Mouse (Mus musculus) kidney, embryonic 16.5 days (tissue): ENCODE data around the gene Acot3. TPM values are rescaled to one million over a fixed set of nuclear protein-coding genes. Genes with fewer than 3 reads are reported as not detected.
"Not testable (repeated sequence)": the region's sequence is repeated elsewhere in the genome, so short reads cannot be mapped to it uniquely, and the experiment has no call there.

Source experiments
- ATAC-seq: fragments of 200-750 bp; cut with Nextera tagmentation; 2 replicates; pipeline ENCODE4 v1.8.0; 2017; ENCODE audit warnings: moderate TSS enrichment; ENCODE audit not compliant: low FRiP score, low TSS enrichment
- H3K27ac ChIP-seq: fragments of 300-500 bp; sonication (generic); 2 replicates; pipeline ENCODE4 v1.5.1; 2014; ENCODE audit warnings: low read length
- H3K27me3 ChIP-seq: fragments of 300-500 bp; sonication (generic); 2 replicates; pipeline ENCODE4 v1.6.1; 2014; ENCODE audit warnings: low read length, control low read depth, mixed read lengths; ENCODE audit not compliant: insufficient read depth
- H3K36me3 ChIP-seq: fragments of 300-500 bp; sonication (generic); 2 replicates; pipeline ENCODE4 v1.6.1; 2014; ENCODE audit warnings: low read length, control low read depth, mixed read lengths; ENCODE audit not compliant: insufficient read depth
- H3K4me1 ChIP-seq: fragments of 300-500 bp; sonication (generic); 2 replicates; pipeline ENCODE4 v1.6.1; 2014; ENCODE audit warnings: low read length, control low read depth, mixed read lengths; ENCODE audit not compliant: insufficient read depth
- H3K4me2 ChIP-seq: fragments of 300-500 bp; sonication (generic); replicated peaks from 2 replicates; pipeline ENCODE4 v1.6.1; 2014; ENCODE audit warnings: low read depth, low read length
- H3K4me3 ChIP-seq: fragments of 300-500 bp; sonication (generic); 2 replicates; pipeline ENCODE4 v1.5.1; 2014; ENCODE audit warnings: mild to moderate bottlenecking, low read length
- H3K9ac ChIP-seq: fragments of 300-500 bp; sonication (generic); replicated peaks from 2 replicates; pipeline ENCODE4 v1.6.1; 2014; ENCODE audit warnings: low read length
- H3K9me3 ChIP-seq: fragments of 300-500 bp; sonication (generic); 2 replicates; pipeline ENCODE4 v1.6.1; 2016; ENCODE audit warnings: low read length, control low read depth
- WGBS: fragments of 180-500 bp; shearing (Covaris S2); extraction: QIAGEN DNeasy Blood & Tissue Kit; methylation state at CpG from one replicate; pipeline ENCODE4 v1.1.7; 2014; 5-methylcytosine and 5-hydroxymethylcytosine counted together
- polyA plus RNA-seq: library from polyadenylated mRNA; unstranded; fragments of >200 nt; fragmentation: Nextera tagmentation; extraction: Ambion mirVana; gene quantifications from 2 replicates; pipeline ENCODE4 v1.2.1, GENCODE M21; 2015

Gene Acot3
- polyA plus RNA-seq, 1 experiment from 2014 or later, result 2.6 TPM

DNA sequence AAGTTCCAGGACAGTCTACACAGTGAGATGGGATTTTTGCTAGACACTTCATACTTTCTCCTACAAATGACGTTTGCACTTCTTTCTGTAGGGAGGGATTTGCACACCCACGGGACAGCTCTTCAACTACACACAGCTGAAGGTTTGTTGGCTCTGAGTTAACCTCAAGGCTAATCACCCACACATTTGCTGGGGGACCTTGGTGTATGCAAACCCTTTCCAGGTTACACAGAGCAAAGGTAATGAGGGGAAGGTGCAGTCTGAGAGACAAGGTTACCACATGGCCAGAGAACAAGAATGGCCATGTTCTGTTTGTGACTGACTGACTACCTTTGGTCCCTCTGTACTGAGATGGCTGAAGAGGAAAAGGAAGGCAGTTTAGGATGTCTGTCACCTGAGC is 31.9 kb downstream of the Acot3 start:
- no peak for ATAC-seq
- no peak overlapping the region for H3K9ac ChIP-seq
- no peaks in the 10 kb centered on the region for H3K27me3 ChIP-seq
- H3K9me3 ChIP-seq, result no peaks in the 10 kb centered on the region
- H3K27ac ChIP-seq, result no peak overlapping the region
- no peak overlapping the region for H3K4me3 ChIP-seq
- WGBS, result 91% methylated on average over 2 of the region's 2 CpGs
- no peak overlapping the region for H3K4me2 ChIP-seq
- H3K4me1 ChIP-seq, result no peaks in the 10 kb centered on the region
- H3K36me3 ChIP-seq, result no peaks in the 10 kb centered on the region

GRCm38 (mm10) chr12:84084581-84084980 is 32.6 kb downstream of the Acot3 start:
- Histone ChIP-seq H3K4me1 (no peaks in the 10 kb centered on the region), H3K4me3 (no peak overlapping the region), H3K36me3 (no peaks in the 10 kb centered on the region), H3K9ac (no peak overlapping the region), H3K27me3 (no peaks in the 10 kb centered on the region), H3K4me2 (no peak overlapping the region), H3K27ac (no peak overlapping the region), H3K9me3 (no peaks in the 10 kb centered on the region; the same call in 1 of the 2 replicates)
- WGBS, result 77% methylated on average over 4 of the region's 4 CpGs
- no peak for ATAC-seq

GRCm38 (mm10) chr12:84094666-84095065 is 42.7 kb downstream of the Acot3 start:
- not testable (repeated sequence) for H3K4me1 ChIP-seq, H3K4me3 ChIP-seq, H3K27ac ChIP-seq, ATAC-seq, H3K4me2 ChIP-seq, H3K9ac ChIP-seq, H3K27me3 ChIP-seq, H3K36me3 ChIP-seq
- WGBS, result 87% methylated on average over 5 of the region's 5 CpGs
- H3K9me3 ChIP-seq, result peaks cover 21% of the 10 kb centered on the region

DNA sequence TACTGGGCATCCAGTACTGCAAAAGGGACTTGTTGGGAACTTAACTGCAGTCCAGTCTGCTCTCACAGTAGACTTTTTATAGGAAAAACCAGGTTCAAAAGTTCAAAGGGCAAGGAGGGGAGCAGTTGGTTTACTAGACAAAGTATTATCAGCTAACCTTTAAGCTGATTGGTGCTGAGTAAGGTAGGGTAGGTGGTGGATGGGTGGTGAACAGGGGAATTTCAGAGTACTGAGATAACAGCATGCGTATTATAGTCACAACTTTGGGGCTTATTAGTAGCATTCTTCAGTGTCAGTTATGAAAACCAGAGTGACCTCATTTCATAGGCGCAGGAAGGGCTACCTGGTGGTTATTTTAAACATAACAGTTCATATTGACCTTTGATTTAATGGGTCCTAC is 47.7 kb downstream of the Acot3 start:
- Histone ChIP-seq H3K4me3 (no peak overlapping the region), H3K27me3 (no peaks in the 10 kb centered on the region), H3K36me3 (no peaks in the 10 kb centered on the region), H3K9ac (no peak overlapping the region), H3K9me3 (0 out of 2 replicates have a peak, but pooled peaks cover 3% of the 10 kb centered on the region), H3K4me2 (no peak overlapping the region), H3K4me1 (no peaks in the 10 kb centered on the region), H3K27ac (no peak overlapping the region)
- WGBS, result 95% methylated on average over 2 of the region's 2 CpGs
- ATAC-seq, result no peak

DNA sequence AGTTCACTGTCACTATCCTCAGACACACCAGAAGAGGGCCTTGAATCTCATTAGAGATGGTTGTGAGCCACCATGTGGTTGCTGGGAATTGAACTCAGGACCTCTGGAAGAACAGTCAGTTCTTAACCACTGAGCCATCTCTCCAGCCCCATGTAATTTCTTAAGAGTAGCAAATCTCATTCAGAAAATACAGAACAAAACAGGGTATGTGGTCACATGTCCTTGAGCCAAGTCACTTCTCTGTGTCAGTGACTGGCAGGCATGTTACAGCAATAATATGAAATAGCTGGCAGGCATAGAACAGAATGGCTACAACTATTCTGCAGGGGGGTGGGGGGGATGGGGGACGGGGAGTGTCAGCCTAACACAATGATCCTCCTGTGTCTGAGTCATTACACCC is 48.1 kb downstream of the Acot3 start:
- H3K27me3 ChIP-seq, result no peaks in the 10 kb centered on the region
- H3K9me3 ChIP-seq, result 0 out of 2 replicates have a peak, but pooled peaks cover 3% of the 10 kb centered on the region
- 69% methylated on average over 1 of the region's 1 CpGs for WGBS
- no peak overlapping the region for H3K4me3 ChIP-seq
- no peak overlapping the region for H3K27ac ChIP-seq
- peak overlapping the region; percentile 89 for H3K4me2 ChIP-seq
- H3K4me1 ChIP-seq, result no peaks in the 10 kb centered on the region
- ATAC-seq, result no peak
- no peak overlapping the region for H3K9ac ChIP-seq
- no peaks in the 10 kb centered on the region for H3K36me3 ChIP-seq

GRCm38 (mm10) chr12:84100604-84101492 is 48.9 kb downstream of the Acot3 start, which contains the start of gene Acot6:
Gene Acot6 (plus strand): TSS chr12:84100654.
- not testable (repeated sequence) for H3K27ac ChIP-seq, H3K4me1 ChIP-seq, H3K27me3 ChIP-seq, H3K36me3 ChIP-seq, H3K9me3 ChIP-seq
- under 1% methylated on average over 62 of the region's 80 CpGs for WGBS
- ATAC-seq, result peak; percentile 74
- Histone ChIP-seq H3K4me3 (peak within 1 kb of the TSS; percentile 60), H3K4me2 (peak within 1 kb of the TSS; percentile 89), H3K9ac (peak within 1 kb of the TSS; percentile 74)

DNA sequence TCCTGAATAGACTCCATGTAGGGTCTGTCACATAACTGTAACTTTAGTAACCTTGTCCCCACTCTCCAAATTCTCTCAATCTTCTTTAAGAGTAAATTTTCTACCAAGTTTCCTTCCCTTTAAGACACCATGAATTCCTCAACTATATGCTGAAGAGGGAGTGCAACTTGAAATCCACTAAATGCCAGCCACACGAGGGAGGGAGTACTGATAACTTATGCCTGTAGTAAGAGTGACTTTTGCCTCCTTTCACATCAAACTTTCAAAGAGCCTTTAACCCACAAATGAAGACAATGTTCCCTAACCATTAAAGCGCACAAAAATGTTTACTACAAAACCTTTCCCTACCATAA is 49.5 kb downstream of the Acot3 start:
- 57% methylated on average over 2 of the region's 2 CpGs for WGBS
- Histone ChIP-seq H3K4me2 (peak overlapping the region; percentile 89), H3K4me1 (no peaks in the 10 kb centered on the region), H3K9me3 (no peaks in the 10 kb centered on the region), H3K27me3 (no peaks in the 10 kb centered on the region), H3K36me3 (no peaks in the 10 kb centered on the region), H3K4me3 (peak overlapping the region; percentile 60), H3K27ac (no peak overlapping the region), H3K9ac (no peak overlapping the region)
- ATAC-seq, result no peak

- whole genome bisulfite sequencing, result 50% methylated on average over 3 of the region's 3 CpGs
- Histone ChIP-seq H3K4me3 (no peak overlapping the region), H3K27ac (no peak overlapping the region), H3K4me2 (no peak overlapping the region), H3K9ac (no peak overlapping the region), H3K4me1 (0 out of 2 replicates have a peak, but pooled peaks cover 3% of the 10 kb centered on the region), H3K27me3 (no peaks in the 10 kb centered on the region), H3K36me3 (no peaks in the 10 kb centered on the region), H3K9me3 (no peaks in the 10 kb centered on the region)
- ATAC-seq, result 0 out of 2 replicates have a peak, but pooled peaks have one; percentile 61
These were observed 55.1 kb downstream of the Acot3 start for GRCm38 (mm10) chr12:84107012-84107411.

GRCm38 (mm10) chr12:84107692-84108091 is 55.7 kb downstream of the Acot3 start:
- 0 out of 2 replicates have a peak, but pooled peaks cover 3% of the 10 kb centered on the region for H3K4me1 ChIP-seq
- no peak overlapping the region for H3K9ac ChIP-seq
- no peak overlapping the region for H3K4me3 ChIP-seq
- H3K4me2 ChIP-seq, result no peak overlapping the region
- no peaks in the 10 kb centered on the region for H3K9me3 ChIP-seq
- no peak for ATAC-seq
- H3K27me3 ChIP-seq, result no peaks in the 10 kb centered on the region
- no peak overlapping the region for H3K27ac ChIP-seq
- 70% methylated on average over 1 of the region's 1 CpGs for WGBS
- no peaks in the 10 kb centered on the region for H3K36me3 ChIP-seq

DNA sequence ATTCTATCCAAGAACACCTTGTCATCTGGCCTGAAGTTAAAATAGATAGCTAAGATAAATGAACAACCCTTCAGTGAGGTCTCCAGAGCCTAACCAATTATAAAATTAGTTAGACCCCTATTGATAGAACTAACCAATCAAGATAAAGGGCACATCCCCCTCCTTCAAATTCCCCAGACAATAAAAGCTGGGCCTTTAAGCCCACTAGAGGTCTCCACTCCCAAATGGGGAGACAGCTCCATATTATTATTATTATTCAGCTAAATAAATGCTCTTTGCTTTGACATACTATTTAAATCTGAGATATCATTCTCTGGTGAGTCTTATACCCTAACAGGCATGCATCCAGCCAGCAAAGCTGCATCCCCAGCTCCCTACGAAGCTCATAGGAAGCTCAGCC is 58.0 kb downstream of the Acot3 start:
- Histone ChIP-seq H3K9me3 (no peaks in the 10 kb centered on the region), H3K4me1 (peaks cover 6% of the 10 kb centered on the region), H3K4me2 (no peak overlapping the region), H3K4me3 (no peak overlapping the region), H3K27ac (no peak overlapping the region), H3K36me3 (no peaks in the 10 kb centered on the region), H3K9ac (no peak overlapping the region), H3K27me3 (no peaks in the 10 kb centered on the region)
- WGBS, result 75% methylated on average over 1 of the region's 1 CpGs
- ATAC-seq, result no peak
